Mouse (Mus musculus): ENCODE data around the gene Sf3a2.
"Not testable (repeated sequence)": the region's sequence is repeated elsewhere in the genome, so short reads cannot be mapped to it uniquely, and the experiment has no call there.

The Sf3a2 gene

GRCm38 (mm10) chr10:80826151-80827062, 28.4 kb downstream of the Sf3a2 start, which contains the start of gene Oaz1:
Gene Oaz1 (plus strand): TSS chr10:80826656.
- peak; percentile 99 for DNase-seq (ENCODE audit: low spot score)

GRCm38 (mm10) chr10:80827063-80827869, 29.3 kb downstream of the Sf3a2 start:
- no peak for DNase-seq (ENCODE audit: low spot score)

GRCm38 (mm10) chr10:80827870-80828420, 29.9 kb downstream of the Sf3a2 start:
- DNase-seq (ENCODE audit: low spot score) = no peak

- DNase-seq (ENCODE audit: low spot score) = not testable (repeated sequence)
Observed at GRCm38 (mm10) chr10:80828587-80828986, 30.6 kb downstream of the Sf3a2 start.

GRCm38 (mm10) chr10:80829359-80830278, 31.6 kb downstream of the Sf3a2 start:
- no peak for DNase-seq (ENCODE audit: low spot score)

- no peak for DNase-seq (ENCODE audit: low spot score)
Observed at GRCm38 (mm10) chr10:80831136-80831535, 33.1 kb downstream of the Sf3a2 start.

GRCm38 (mm10) chr10:80832818-80833217, 34.8 kb downstream of the Sf3a2 start:
- no peak for DNase-seq (ENCODE audit: low spot score)

GRCm38 (mm10) chr10:80835617-80836016, 37.6 kb downstream of the Sf3a2 start:
- no peak for DNase-seq (ENCODE audit: low spot score)

GRCm38 (mm10) chr10:80836949-80837379, 39.0 kb downstream of the Sf3a2 start:
- DNase-seq (ENCODE audit: low spot score) = no peak

GRCm38 (mm10) chr10:80837827-80838226, 39.8 kb downstream of the Sf3a2 start:
- DNase-seq (ENCODE audit: low spot score) = no peak

- DNase-seq (ENCODE audit: low spot score) = no peak
Observed at GRCm38 (mm10) chr10:80838346-80838912, 40.4 kb downstream of the Sf3a2 start.

- DNase-seq (ENCODE audit: low spot score) = no peak
Observed at GRCm38 (mm10) chr10:80839848-80840247, 41.9 kb downstream of the Sf3a2 start.

GRCm38 (mm10) chr10:80841685-80842084, 43.7 kb downstream of the Sf3a2 start:
- no peak for DNase-seq (ENCODE audit: low spot score)

GRCm38 (mm10) chr10:80842334-80842733, 44.3 kb downstream of the Sf3a2 start:
- no peak for DNase-seq (ENCODE audit: low spot score)

- DNase-seq (ENCODE audit: low spot score) = no peak
Observed at GRCm38 (mm10) chr10:80843087-80843930, 45.3 kb downstream of the Sf3a2 start.

- DNase-seq (ENCODE audit: low spot score) = no peak
Observed at GRCm38 (mm10) chr10:80843931-80844547, 46.0 kb downstream of the Sf3a2 start, which contains the start of gene Lingo3. Gene Lingo3 (minus strand): TSS chr10:80844039.

GRCm38 (mm10) chr10:80845055-80845693, 47.2 kb downstream of the Sf3a2 start:
- no peak for DNase-seq (ENCODE audit: low spot score)

GRCm38 (mm10) chr10:80845732-80846131, 47.7 kb downstream of the Sf3a2 start:
- no peak for DNase-seq (ENCODE audit: low spot score)

- no peak for DNase-seq (ENCODE audit: low spot score)
Observed at GRCm38 (mm10) chr10:80848571-80848970, 50.6 kb downstream of the Sf3a2 start.
